Mouse (Mus musculus): ENCODE results near the gene Dip2c.

Dip2c gene

DNA sequence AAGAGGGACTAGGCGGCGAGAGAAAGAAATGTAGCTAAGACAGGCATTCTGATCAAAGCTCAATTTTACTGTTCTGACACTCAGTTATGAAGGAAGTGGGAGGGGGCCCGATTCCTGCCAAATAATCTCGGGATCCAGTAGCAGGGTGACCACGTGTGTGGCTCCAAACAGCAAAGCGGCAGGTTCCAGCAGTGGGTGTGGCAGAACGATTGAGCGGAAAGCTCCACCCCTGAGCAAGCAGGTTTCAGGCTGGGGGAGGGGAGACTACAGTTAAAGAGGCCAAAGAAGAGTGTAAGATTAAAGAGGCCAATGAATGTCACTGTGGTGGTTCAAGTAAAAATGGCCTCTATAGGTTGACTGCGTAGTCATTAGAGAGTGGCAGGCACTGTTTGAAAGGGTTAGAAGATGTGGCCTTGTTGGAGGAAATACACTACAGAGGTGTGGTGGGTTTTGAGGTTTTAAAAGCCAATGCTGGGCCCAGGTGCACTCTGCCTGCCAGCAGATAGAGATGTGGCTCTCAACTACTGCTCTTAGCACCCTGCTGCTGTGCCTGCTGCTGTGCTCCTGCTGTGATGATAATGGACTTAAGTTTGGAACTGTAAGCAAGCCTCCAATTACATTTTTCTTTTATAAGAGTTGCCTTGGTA is 271.5 kb downstream of the Dip2c start:
- peak; percentile 12 to 29 for DNase-seq

GRCm38 (mm10) chr13:9562099-9562498 is 285.8 kb downstream of the Dip2c start:
- no peak for DNase-seq

DNA sequence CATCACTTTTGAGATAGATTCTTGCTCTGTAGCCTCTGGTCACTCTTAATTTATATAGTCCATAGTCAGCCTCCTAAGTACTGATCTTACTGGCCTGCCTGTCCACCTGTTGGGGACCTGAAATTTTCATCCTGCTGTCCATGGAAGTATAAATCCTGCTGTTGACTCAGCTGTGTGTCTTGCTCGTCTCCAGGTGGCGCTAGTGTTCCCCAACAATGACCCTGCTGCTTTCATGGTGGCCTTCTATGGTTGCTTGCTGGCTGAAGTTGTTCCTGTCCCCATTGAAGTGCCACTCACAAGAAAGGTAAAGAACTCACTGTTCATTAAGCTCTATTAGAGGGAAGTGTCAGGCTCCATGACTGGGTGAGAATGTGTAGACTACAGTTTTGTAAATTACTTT is 286.6 kb downstream of the Dip2c start:
- peak; percentile 46 to 61 for DNase-seq

DNA sequence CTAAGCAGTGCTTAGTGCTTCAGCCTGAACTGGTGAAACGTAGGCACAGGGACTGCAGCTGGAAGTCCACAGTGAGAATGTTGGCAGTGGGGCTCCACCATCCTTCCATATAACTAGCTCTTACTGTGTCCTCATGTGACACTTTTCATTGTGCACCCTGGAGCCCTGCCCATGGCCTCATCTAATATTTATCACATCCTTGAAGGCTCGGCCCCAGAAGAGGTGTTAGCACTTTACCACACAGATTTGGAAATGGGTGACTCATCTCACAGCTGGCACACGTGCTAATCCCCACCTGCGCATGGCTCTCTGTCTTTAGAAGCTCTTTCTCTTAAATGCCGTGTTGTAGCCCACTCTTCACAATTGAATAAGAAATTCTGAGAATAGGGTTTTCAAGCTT is 292.5 kb downstream of the Dip2c start:
- no peak for DNase-seq

- no peak for DNase-seq
These were observed 300.4 kb downstream of the Dip2c start for GRCm38 (mm10) chr13:9576686-9577085.

- peak; percentile 19 to 67 for DNase-seq
These were observed 302.1 kb downstream of the Dip2c start for GRCm38 (mm10) chr13:9578456-9578855.

GRCm38 (mm10) chr13:9581821-9582220 is 305.5 kb downstream of the Dip2c start:
- no peak for DNase-seq

- no peak for DNase-seq
These were observed 307.3 kb downstream of the Dip2c start for GRCm38 (mm10) chr13:9583579-9583978.

DNA sequence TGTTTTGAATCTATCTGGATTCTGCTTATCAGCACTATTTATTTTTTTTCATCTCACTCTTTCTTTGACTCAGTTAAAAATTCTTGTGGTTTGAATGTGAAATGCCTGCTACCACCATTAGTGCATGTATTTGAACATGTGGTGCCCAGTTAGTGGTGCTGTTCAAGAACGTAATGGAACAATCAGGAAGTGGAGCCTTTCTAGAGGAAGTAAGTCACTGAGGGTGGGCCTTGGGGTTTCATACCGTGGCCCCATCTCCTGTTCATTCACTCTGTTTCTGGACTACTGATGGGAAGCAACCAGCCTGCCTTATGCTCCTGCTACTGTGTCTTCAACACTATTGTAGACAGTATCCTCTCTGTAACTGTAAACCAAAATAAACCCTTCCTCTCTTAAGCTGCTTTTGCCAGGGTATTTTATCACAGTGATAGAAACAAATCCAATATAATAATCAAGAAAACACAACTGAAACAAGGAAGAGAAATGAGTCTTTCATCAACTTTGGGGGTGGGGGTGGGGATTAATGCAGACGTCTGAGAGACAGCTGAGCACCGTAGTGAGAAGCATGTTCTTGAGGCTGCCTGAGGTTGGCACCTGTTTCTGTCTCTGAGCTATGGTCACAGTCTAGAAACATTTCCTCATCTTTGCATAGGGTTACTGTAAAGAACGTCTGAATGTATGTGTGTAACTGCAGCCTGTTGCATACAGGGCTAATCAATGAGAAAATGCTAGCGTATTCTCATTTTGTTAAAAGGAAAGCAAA is 323.2 kb downstream of the Dip2c start:
- DNase-seq = no peak

DNA sequence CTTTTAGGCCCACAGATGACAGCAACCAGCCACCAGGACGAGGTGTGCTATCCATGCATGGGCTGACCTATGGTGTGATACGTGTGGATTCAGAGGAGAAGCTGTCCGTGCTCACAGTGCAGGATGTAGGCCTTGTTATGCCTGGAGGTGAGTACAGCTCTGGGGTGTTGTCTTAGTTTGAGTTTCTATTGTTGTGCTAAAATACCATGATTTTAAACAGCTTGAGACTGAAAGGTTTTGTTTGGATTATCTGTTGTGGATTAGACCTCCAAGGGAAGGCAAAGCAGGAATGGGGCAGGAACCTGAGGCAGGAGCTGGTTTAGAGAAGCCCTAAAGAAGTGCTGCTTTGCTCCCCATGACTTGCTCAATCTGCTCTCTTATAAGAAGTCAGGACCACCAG is 325.0 kb downstream of the Dip2c start:
- no peak for DNase-seq

- DNase-seq = no peak
These were observed 334.9 kb downstream of the Dip2c start for GRCm38 (mm10) chr13:9611229-9611628.

GRCm38 (mm10) chr13:9632684-9633083 is 356.4 kb downstream of the Dip2c start:
- no peak for DNase-seq

DNA sequence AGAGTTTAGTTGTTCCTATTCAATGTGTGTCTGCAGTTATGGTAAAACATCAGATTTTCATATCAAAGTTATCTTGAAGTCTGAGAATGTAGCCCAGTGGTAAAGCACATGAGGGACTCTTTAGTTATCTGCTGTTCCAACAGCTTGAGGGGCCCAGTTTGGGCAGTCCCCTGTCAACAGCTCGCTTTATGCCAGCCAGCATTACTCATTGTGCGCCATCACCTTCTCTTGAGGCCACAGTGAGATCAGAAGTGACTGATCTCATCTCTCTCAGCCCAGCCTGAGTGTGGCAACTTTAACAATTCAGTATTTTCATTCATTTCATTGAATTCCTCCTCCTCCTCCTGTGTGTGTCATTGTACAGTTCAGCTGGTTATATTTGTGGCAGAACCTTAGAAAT is 359.6 kb downstream of the Dip2c start:
- DNase-seq = no peak

DNA sequence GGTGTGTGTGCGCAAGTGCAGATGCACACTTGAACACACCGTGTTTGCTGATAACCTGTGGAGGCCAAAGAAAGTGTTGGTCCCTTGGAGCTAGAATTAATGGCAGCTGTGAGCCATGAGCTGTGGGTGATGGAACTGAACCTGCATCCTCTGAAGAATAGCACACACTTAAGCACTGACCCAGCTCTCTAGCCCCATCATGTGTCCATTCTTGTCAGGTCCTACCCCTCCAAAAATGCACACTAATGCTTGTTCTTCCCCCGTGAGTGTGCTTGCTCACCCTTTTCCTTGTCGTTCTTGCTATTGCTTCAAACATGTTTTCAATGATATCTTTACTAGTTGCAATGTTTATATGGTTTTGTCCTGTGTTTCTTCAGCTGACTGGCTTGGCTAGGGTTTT is 360.2 kb downstream of the Dip2c start:
- peak in 1 of 2 experiments; percentile 30 for DNase-seq

- no peak for DNase-seq
These were observed 361.6 kb downstream of the Dip2c start for GRCm38 (mm10) chr13:9637949-9638348.

GRCm38 (mm10) chr13:9648716-9649115 is 372.4 kb downstream of the Dip2c start:
- no peak for DNase-seq

- DNase-seq = no peak
These were observed 373.6 kb downstream of the Dip2c start for GRCm38 (mm10) chr13:9649894-9650293.

GRCm38 (mm10) chr13:9650580-9650979 is 374.3 kb downstream of the Dip2c start:
- no peak for DNase-seq

DNA sequence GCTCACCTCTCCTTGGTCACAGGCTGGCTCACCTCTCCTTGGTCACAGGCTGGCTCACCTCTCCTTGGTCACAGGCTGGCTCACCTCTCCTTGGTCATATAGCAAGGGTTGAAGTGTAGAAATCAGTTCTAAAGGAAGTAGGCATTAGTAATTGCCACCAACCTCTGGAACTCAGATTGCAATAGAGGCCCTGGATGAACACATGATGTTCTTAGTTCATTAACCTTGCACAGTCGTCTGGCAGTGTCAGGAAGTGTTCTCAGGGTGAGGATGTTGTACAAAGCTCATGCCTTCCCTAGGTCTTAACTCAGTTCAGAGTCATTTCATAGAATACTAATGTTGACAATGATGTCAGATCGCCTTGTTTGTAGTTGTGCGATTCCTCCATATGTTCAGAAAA is 376.7 kb downstream of the Dip2c start:
- no peak for DNase-seq

GRCm38 (mm10) chr13:9656613-9657012 is 380.3 kb downstream of the Dip2c start:
- DNase-seq = no peak

DNA sequence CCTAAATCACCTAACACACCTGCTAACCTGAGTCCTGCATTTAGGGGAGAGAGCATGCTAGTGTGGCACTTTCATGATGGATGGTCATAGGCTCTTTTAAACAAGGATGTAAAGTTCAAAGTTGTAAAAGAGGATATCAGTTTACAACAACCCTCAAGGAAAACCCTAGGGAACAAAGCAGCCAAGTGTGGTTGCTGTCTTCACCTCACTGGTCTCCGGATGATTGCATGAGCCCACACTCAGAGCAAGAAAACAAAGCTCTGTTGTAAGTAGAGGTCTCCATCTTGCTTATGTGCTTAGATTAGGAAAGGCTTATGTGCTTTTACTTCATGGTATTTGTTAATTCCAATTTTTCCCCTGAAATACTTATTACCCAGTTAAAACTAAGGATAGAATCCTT is 384.4 kb downstream of the Dip2c start:
- no peak for DNase-seq

GRCm38 (mm10) chr13:9663593-9663992 is 387.3 kb downstream of the Dip2c start:
- DNase-seq = no peak

DNA sequence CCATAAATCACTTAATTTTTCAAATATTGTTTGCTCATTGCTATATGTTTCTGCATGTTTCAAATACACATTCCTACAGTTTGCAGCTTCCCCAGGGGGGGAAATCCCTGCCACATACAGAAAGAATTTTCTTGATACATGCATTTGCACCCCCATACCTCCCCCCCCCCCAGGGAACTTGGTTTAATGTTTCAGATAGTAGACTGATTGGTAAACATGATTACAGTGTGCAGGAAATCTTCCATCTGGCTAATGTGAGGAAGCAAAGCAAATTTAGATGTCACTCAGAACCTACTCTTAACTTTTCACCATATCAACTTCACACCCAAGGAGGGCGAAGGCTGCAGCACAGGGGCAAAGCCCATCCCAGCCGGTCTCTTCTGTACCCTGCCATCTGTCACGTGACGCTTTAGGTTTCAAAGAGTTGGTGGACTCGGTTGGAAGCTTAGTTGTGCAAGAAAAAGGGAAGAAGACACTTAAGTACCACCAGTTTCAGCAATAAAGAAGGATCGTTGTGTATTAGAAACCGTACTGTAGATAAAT is 391.7 kb downstream of the Dip2c start:
- peak in 1 of 2 experiments; percentile 54 for DNase-seq

DNA sequence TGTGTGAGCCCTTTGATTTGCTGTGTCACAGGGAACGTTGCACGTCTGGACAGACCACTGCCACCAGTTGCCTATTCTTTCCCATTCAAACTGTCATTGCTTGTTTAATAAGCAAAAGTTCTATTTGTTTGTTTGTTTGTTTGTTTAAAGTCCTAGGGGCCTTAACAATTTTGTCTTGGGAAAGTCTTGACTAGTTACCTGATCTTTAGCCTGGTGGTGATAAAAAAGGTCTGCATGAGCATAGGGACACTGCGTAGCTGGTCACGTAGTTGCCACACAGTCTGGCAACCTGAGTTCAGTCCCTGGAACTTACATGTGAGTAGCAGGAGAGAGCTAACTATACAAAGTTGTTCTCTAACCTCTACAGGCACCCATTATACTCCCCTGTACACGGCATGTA is 392.9 kb downstream of the Dip2c start:
- DNase-seq = no peak
